Mouse (Mus musculus) embryonic facial prominence, embryonic 12.5 days (tissue): Measurements from ENCODE around the gene Ash1l. TPM values are rescaled to one million over a fixed set of nuclear protein-coding genes. Genes with fewer than 3 reads are reported as not detected.

Experiments used
- ATAC-seq: fragments of 200-750 bp; cut with Nextera tagmentation; 2 replicates; pipeline ENCODE4 v1.8.0; 2017; ENCODE audit not compliant: insufficient number of reproducible peaks, insufficient read depth, low FRiP score, low TSS enrichment
- H3K27ac ChIP-seq: fragments of 300-500 bp; sonication (generic); 2 replicates; pipeline ENCODE4 v1.5.1; 2016; ENCODE audit warnings: mild to moderate bottlenecking
- H3K27me3 ChIP-seq: fragments of 300-500 bp; sonication (generic); 2 replicates; pipeline ENCODE4 v1.6.1; 2016; ENCODE audit warnings: mild to moderate bottlenecking, moderate library complexity
- H3K36me3 ChIP-seq: fragments of 300-500 bp; sonication (generic); 2 replicates; pipeline ENCODE4 v1.6.1; 2016; ENCODE audit warnings: mild to moderate bottlenecking
- H3K4me1 ChIP-seq: fragments of 300-500 bp; sonication (generic); 2 replicates; pipeline ENCODE4 v1.6.1; 2016
- H3K4me2 ChIP-seq: fragments of 300-500 bp; sonication (generic); replicated peaks from 2 replicates; pipeline ENCODE4 v1.6.1; 2016; ENCODE audit warnings: mild to moderate bottlenecking, moderate library complexity
- H3K4me3 ChIP-seq: fragments of 300-500 bp; sonication (generic); 2 replicates; pipeline ENCODE4 v1.5.1; 2016; ENCODE audit warnings: mild to moderate bottlenecking
- H3K9ac ChIP-seq: fragments of 300-500 bp; sonication (generic); 2 replicates; pipeline ENCODE4 v1.6.1; 2016; ENCODE audit warnings: mild to moderate bottlenecking, moderate library complexity
- H3K9me3 ChIP-seq: fragments of 300-500 bp; sonication (generic); 2 replicates; pipeline ENCODE4 v1.6.1; 2016; ENCODE audit warnings: mild to moderate bottlenecking, moderate library complexity
- WGBS: fragments of 180-500 bp; shearing (Covaris S2); methylation state at CpG from one replicate; pipeline ENCODE4 v1.1.7; 2016; 5-methylcytosine and 5-hydroxymethylcytosine counted together
- polyA plus RNA-seq: library from polyadenylated mRNA; unstranded; fragments of >200 nt; fragmentation: Nextera tagmentation; extraction: Ambion mirVana; gene quantifications from 2 replicates; pipeline ENCODE4 v1.2.1, GENCODE M21; 2016

The Ash1l gene
- polyA plus RNA-seq: 25.5 TPM in 2 replicates

GRCm38 (mm10) chr3:88950576-88951326 is at the start of gene Ash1l, which contains the start of gene Dap3:
TSS of gene Ash1l (plus strand) at chr3:88950622.
TSS of gene Dap3 (minus strand) at chr3:88951181.
- Histone ChIP-seq H3K4me2 (peak within 1 kb of the TSS; percentile 68), H3K4me1 (peaks cover 24% of the 10 kb centered on the region), H3K9me3 (no peaks in the 10 kb centered on the region), H3K4me3 (peak within 1 kb of the TSS; percentile 93), H3K27ac (peak within 1 kb of the TSS; percentile 99), H3K36me3 (no peaks in the 10 kb centered on the region), H3K9ac (peak within 1 kb of the TSS; percentile 94), H3K27me3 (no peaks in the 10 kb centered on the region)
- peak; percentile 82 for ATAC-seq
- WGBS: under 1% methylated on average over 39 of the region's 64 CpGs

- ATAC-seq: no peak
- H3K9me3 ChIP-seq: no peaks in the 10 kb centered on the region
- peaks cover 2% of the 10 kb centered on the region; the same call in 1 of the 2 replicates for H3K4me1 ChIP-seq
- WGBS: 86% methylated on average over 3 of the region's 3 CpGs
- no peak overlapping the region for H3K9ac ChIP-seq
- H3K27me3 ChIP-seq: no peaks in the 10 kb centered on the region
- H3K4me2 ChIP-seq: no peak overlapping the region
- H3K27ac ChIP-seq: no peak overlapping the region
- no peak overlapping the region for H3K4me3 ChIP-seq
- peaks cover 83% of the 10 kb centered on the region for H3K36me3 ChIP-seq
Measured at GRCm38 (mm10) chr3:88904803-88905202, 45.6 kb upstream of the Ash1l start.

GRCm38 (mm10) chr3:88905209-88905608 is 45.2 kb upstream of the Ash1l start:
- no peak overlapping the region for H3K4me2 ChIP-seq
- H3K27ac ChIP-seq: no peak overlapping the region
- peaks cover 87% of the 10 kb centered on the region for H3K36me3 ChIP-seq
- H3K4me3 ChIP-seq: no peak overlapping the region
- H3K4me1 ChIP-seq: peaks cover 2% of the 10 kb centered on the region; the same call in 1 of the 2 replicates
- no peaks in the 10 kb centered on the region for H3K9me3 ChIP-seq
- 86% methylated on average over 6 of the region's 6 CpGs for WGBS
- no peaks in the 10 kb centered on the region for H3K27me3 ChIP-seq
- no peak for ATAC-seq
- H3K9ac ChIP-seq: no peak overlapping the region

GRCm38 (mm10) chr3:88905741-88906140 is 44.7 kb upstream of the Ash1l start:
- H3K27ac ChIP-seq: no peak overlapping the region
- no peak for ATAC-seq
- 90% methylated on average over 2 of the region's 2 CpGs for WGBS

GRCm38 (mm10) chr3:88906393-88907159 is 43.8 kb upstream of the Ash1l start:
- Histone ChIP-seq H3K4me3 (no peak overlapping the region), H3K4me1 (peaks cover 2% of the 10 kb centered on the region; the same call in 1 of the 2 replicates), H3K27ac (no peak overlapping the region), H3K4me2 (no peak overlapping the region), H3K27me3 (no peaks in the 10 kb centered on the region), H3K36me3 (peaks cover 92% of the 10 kb centered on the region), H3K9me3 (no peaks in the 10 kb centered on the region), H3K9ac (no peak overlapping the region)
- ATAC-seq: no peak
- 88% methylated on average over 6 of the region's 6 CpGs for WGBS

More at GRCm38 (mm10) chr3:88905741-88906140, 44.7 kb upstream of the Ash1l start:
- Histone ChIP-seq H3K36me3 (peaks cover 89% of the 10 kb centered on the region), H3K9ac (no peak overlapping the region), H3K4me3 (no peak overlapping the region), H3K27me3 (no peaks in the 10 kb centered on the region), H3K4me1 (peaks cover 2% of the 10 kb centered on the region; the same call in 1 of the 2 replicates), H3K4me2 (no peak overlapping the region), H3K9me3 (no peaks in the 10 kb centered on the region)

GRCm38 (mm10) chr3:88912585-88912984 is 37.8 kb upstream of the Ash1l start:
- Histone ChIP-seq H3K4me1 (peaks cover 9% of the 10 kb centered on the region), H3K9ac (no peak overlapping the region), H3K27ac (no peak overlapping the region), H3K4me2 (peak overlapping the region; percentile 76; the same call in 1 of the 2 replicates), H3K27me3 (no peaks in the 10 kb centered on the region), H3K9me3 (no peaks in the 10 kb centered on the region), H3K36me3 (peaks cover 52% of the 10 kb centered on the region), H3K4me3 (peak overlapping the region; percentile 79; the same call in 1 of the 2 replicates)
- WGBS: 88% methylated on average over 7 of the region's 7 CpGs
- no peak for ATAC-seq

- H3K36me3 ChIP-seq: peaks cover 40% of the 10 kb centered on the region
- H3K9ac ChIP-seq: peak within 1 kb of the TSS; percentile 82
- peak within 1 kb of the TSS; percentile 81 for H3K27ac ChIP-seq
- peak within 1 kb of the TSS; percentile 79 for H3K4me3 ChIP-seq
- WGBS: 1% methylated on average over 62 of the region's 62 CpGs
- peak within 1 kb of the TSS; percentile 76 for H3K4me2 ChIP-seq
- H3K4me1 ChIP-seq: peaks cover 9% of the 10 kb centered on the region
- H3K27me3 ChIP-seq: no peaks in the 10 kb centered on the region
- H3K9me3 ChIP-seq: no peaks in the 10 kb centered on the region
- peak; percentile 95 for ATAC-seq
Measured at GRCm38 (mm10) chr3:88913511-88914383, 36.7 kb upstream of the Ash1l start, which contains the start of gene Msto1. TSS of gene Msto1 (minus strand) at chr3:88913999.

GRCm38 (mm10) chr3:88914384-88914810 is 36.0 kb upstream of the Ash1l start:
- peak overlapping the region; percentile 79 for H3K4me3 ChIP-seq
- H3K4me1 ChIP-seq: peaks cover 9% of the 10 kb centered on the region
- H3K9ac ChIP-seq: peak overlapping the region; percentile 82
- 30% methylated on average over 8 of the region's 8 CpGs for WGBS
- peak overlapping the region; percentile 76 for H3K4me2 ChIP-seq
- H3K9me3 ChIP-seq: no peaks in the 10 kb centered on the region
- no peak for ATAC-seq
- H3K27ac ChIP-seq: peak overlapping the region; percentile 81
- peaks cover 33% of the 10 kb centered on the region for H3K36me3 ChIP-seq
- no peaks in the 10 kb centered on the region for H3K27me3 ChIP-seq

- no peak for ATAC-seq
- Histone ChIP-seq H3K9ac (no peak overlapping the region), H3K27me3 (no peaks in the 10 kb centered on the region), H3K4me2 (no peak overlapping the region), H3K36me3 (peaks cover 37% of the 10 kb centered on the region), H3K4me3 (no peak overlapping the region), H3K4me1 (peaks cover 3% of the 10 kb centered on the region; the same call in 1 of the 2 replicates), H3K9me3 (no peaks in the 10 kb centered on the region), H3K27ac (no peak overlapping the region)
- 86% methylated on average over 13 of the region's 13 CpGs for WGBS
Measured at GRCm38 (mm10) chr3:88918981-88919380, 31.4 kb upstream of the Ash1l start.

- Histone ChIP-seq H3K4me3 (no peak overlapping the region), H3K36me3 (peaks cover 60% of the 10 kb centered on the region), H3K4me2 (no peak overlapping the region), H3K4me1 (no peaks in the 10 kb centered on the region), H3K27ac (no peak overlapping the region), H3K27me3 (no peaks in the 10 kb centered on the region), H3K9ac (no peak overlapping the region), H3K9me3 (no peaks in the 10 kb centered on the region)
- 98% methylated on average over 9 of the region's 9 CpGs for WGBS
- no peak for ATAC-seq
Measured at GRCm38 (mm10) chr3:88921411-88921810, 29.0 kb upstream of the Ash1l start.
